Mouse (Mus musculus) hindbrain, postnatal 0 days (tissue): ENCODE data around the gene Crygs. TPM values are rescaled to one million over a fixed set of nuclear protein-coding genes. Genes with fewer than 3 reads are reported as not detected.
"Not testable (repeated sequence)": the region's sequence is repeated elsewhere in the genome, so short reads cannot be mapped to it uniquely, and the experiment has no call there.

Experiments
- ATAC-seq: fragments of 200-750 bp; cut with Nextera tagmentation; 2 replicates; pipeline ENCODE4 v1.8.0; 2017; ENCODE audit warnings: mild to moderate bottlenecking, moderate TSS enrichment, moderate library complexity
- DNase-seq: peaks from one replicate; pipeline ENCODE4 v3.0.0-alpha.2; 2015; ENCODE audit warnings: low spot score
- H3K27ac ChIP-seq: fragments of 300-500 bp; sonication (generic); 2 replicates; pipeline ENCODE4 v1.5.1; 2014; ENCODE audit warnings: mild to moderate bottlenecking
- H3K27me3 ChIP-seq: fragments of 300-500 bp; sonication (generic); 2 replicates; pipeline ENCODE4 v1.6.1; 2014; ENCODE audit warnings: low read length, mixed read lengths; ENCODE audit not compliant: insufficient read depth
- H3K36me3 ChIP-seq: fragments of 300-500 bp; sonication (generic); 2 replicates; pipeline ENCODE4 v1.6.1; 2014; ENCODE audit warnings: low read length, mixed read lengths; ENCODE audit not compliant: insufficient read depth
- H3K4me1 ChIP-seq: fragments of 300-500 bp; sonication (generic); 2 replicates; pipeline ENCODE4 v1.6.1; 2014; ENCODE audit warnings: antibody characterized with exemption, low read length, mixed read lengths; ENCODE audit not compliant: insufficient read depth
- H3K4me2 ChIP-seq: fragments of 300-500 bp; sonication (generic); 2 replicates; pipeline ENCODE4 v1.6.1; 2014; ENCODE audit warnings: low read depth, mild to moderate bottlenecking, low read length, moderate library complexity, mixed read lengths
- H3K4me3 ChIP-seq: fragments of 300-500 bp; sonication (generic); 2 replicates; pipeline ENCODE4 v1.5.1; 2014; ENCODE audit warnings: low read length
- H3K9ac ChIP-seq: fragments of 300-500 bp; sonication (generic); replicated peaks from 2 replicates; pipeline ENCODE4 v1.6.1; 2014; ENCODE audit warnings: mild to moderate bottlenecking, low read length, moderate library complexity, mixed read lengths
- H3K9me3 ChIP-seq: fragments of 300-500 bp; sonication (generic); 2 replicates; pipeline ENCODE4 v1.6.1; 2016; ENCODE audit warnings: low read length, mixed read lengths
- CTCF ChIP-seq: IDR thresholded peaks from 2 replicates; pipeline ENCODE4 v1.5.1; 2016; ENCODE audit warnings: antibody characterized with exemption, control low read depth, low read depth
- WGBS: fragments of 180-500 bp; shearing (Covaris S2); extraction: QIAGEN DNeasy Blood & Tissue Kit; methylation state at CpG from one replicate; pipeline ENCODE4 v1.1.7; 2014; 5-methylcytosine and 5-hydroxymethylcytosine counted together
- polyA plus RNA-seq: library from polyadenylated mRNA; unstranded; fragments of >200 nt; fragmentation: Nextera tagmentation; extraction: Ambion mirVana; gene quantifications from 2 replicates; pipeline ENCODE4 v1.2.1, GENCODE M21; 2015
- total RNA-seq: library from RNA; depleted of rRNA; stranded (reverse); fragments of >200 nt; gene quantifications from 2 replicates; pipeline ENCODE4 v1.2.3, GENCODE M21; 2014

The Crygs gene
- total and polyA plus RNA-seq, 2 experiments from 2014 or later: 0.28 TPM; not detected in 1

DNA sequence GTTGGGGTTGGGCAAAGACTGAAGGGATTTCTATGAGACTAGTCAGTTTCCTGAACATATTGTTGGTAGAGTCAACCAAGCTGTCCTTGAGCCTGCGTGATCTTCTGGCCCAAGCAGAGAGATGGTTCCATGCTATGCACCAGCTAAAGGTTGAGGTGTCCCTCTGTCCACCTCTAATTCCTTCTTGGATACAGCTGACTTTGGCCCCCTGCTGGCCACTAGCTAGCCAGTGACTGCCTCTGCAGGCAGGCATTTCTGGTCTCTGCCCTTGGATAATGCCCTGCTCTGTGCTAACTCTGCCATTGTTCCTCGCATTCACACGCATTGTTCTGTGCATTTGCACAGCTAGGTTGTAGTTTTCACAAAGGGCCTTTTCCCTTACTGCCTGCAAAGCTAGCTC is 15.9 kb downstream of the Crygs start:
- 58% methylated on average over 3 of the region's 3 CpGs for WGBS
- no peaks in the 10 kb centered on the region for H3K36me3 ChIP-seq
- peaks cover 11% of the 10 kb centered on the region; the same call in 1 of the 2 replicates for H3K4me1 ChIP-seq
- peak; percentile 56 for TF ChIP-seq CTCF
- H3K27ac ChIP-seq: no peak overlapping the region
- no peaks in the 10 kb centered on the region for H3K9me3 ChIP-seq
- DNase-seq (no peak), ATAC-seq (no peak)
- H3K4me2 ChIP-seq: no peak overlapping the region
- H3K9ac ChIP-seq: no peak overlapping the region
- H3K27me3 ChIP-seq: 0 out of 2 replicates have a peak, but pooled peaks cover 4% of the 10 kb centered on the region
- H3K4me3 ChIP-seq: no peak overlapping the region

DNA sequence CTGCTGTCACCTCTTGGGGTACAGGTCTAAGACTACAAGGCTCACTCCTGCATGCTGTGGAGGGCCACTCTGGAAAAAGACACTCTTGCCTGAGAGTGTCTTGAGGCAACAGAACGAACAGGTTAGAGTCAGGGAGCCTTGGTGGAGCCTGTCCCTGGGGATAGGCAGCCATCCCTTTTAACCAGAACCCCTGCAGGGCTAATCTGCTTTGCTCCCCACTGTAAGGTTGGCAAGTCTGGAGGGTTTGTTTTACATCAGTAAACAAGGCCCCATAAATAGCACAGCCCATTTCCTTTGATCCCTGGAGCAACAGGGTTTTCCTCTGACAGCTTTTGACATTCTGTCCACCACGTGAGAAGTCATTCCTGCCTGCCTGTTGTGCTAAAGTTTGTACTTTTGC is 20.1 kb downstream of the Crygs start:
- H3K4me2 ChIP-seq: no peak overlapping the region
- ATAC-seq (no peak), DNase-seq (no peak)
- H3K27ac ChIP-seq: no peak overlapping the region
- H3K36me3 ChIP-seq: no peaks in the 10 kb centered on the region
- H3K9ac ChIP-seq: no peak overlapping the region
- H3K27me3 ChIP-seq: no peaks in the 10 kb centered on the region
- no peak for TF ChIP-seq CTCF
- H3K4me3 ChIP-seq: no peak overlapping the region
- WGBS: 8% methylated on average over 2 of the region's 2 CpGs
- no peaks in the 10 kb centered on the region for H3K9me3 ChIP-seq
- H3K4me1 ChIP-seq: no peaks in the 10 kb centered on the region

DNA sequence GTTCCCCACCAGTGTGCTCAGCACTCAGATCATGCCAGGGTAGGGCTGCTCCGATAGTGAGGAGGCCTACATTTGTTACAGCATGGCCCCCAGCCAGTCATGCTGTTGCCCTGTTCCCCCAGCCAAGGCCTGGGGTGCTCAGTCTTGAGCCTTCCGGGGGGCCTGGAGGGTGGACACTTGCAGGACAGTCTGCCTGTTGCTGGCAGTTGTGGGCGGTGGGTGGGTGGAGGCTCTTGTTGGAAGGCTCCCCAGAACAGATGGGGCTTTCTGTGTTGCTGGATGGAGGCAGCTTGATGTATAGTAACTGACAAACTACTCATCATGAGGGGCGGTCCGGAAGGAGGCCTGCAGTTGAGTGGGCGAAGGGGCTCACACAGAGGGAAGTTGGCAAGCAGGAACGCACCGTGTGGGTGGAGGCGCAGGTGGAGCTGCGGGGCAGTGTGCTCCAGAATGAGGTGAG is 21.4 kb downstream of the Crygs start:
- H3K4me3 ChIP-seq: no peak overlapping the region
- no peaks in the 10 kb centered on the region for H3K36me3 ChIP-seq
- H3K27ac ChIP-seq: no peak overlapping the region
- peak; percentile 59 for DNase-seq
- H3K9ac ChIP-seq: no peak overlapping the region
- WGBS: 44% methylated on average over 10 of the region's 10 CpGs
- H3K4me1 ChIP-seq: no peaks in the 10 kb centered on the region
- no peaks in the 10 kb centered on the region for H3K9me3 ChIP-seq
- peak; percentile 85 for ATAC-seq
- H3K27me3 ChIP-seq: no peaks in the 10 kb centered on the region
- 0 out of 2 replicates have a peak overlapping the region, but pooled peaks have one; percentile 11 for H3K4me2 ChIP-seq
- TF ChIP-seq CTCF: no peak

DNA sequence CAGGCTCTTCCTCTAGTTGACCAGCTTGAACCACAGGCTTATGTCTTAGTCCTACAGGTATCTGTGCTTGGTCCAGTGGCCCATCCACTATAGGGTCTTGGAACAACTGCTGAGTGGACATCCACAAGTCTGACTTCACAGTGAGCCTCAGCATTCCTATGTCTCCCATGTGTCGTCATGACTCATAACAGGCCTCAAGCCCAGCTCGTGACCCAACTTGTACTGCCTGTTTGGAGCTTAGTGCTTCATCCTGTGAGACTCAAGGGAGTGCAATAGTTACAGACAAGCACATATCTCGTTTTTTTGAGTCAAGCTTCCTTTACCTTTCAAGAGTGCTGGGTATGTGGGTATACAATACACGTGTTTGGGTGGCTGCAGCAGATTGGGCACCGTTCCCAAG is 28.7 kb downstream of the Crygs start:
- TF ChIP-seq CTCF: no peak
- no peaks in the 10 kb centered on the region for H3K4me1 ChIP-seq
- no peak overlapping the region for H3K27ac ChIP-seq
- H3K9ac ChIP-seq: no peak overlapping the region
- no peaks in the 10 kb centered on the region for H3K9me3 ChIP-seq
- ATAC-seq (no peak), DNase-seq (no peak)
- 88% methylated on average over 5 of the region's 5 CpGs for WGBS
- H3K4me2 ChIP-seq: no peak overlapping the region
- H3K27me3 ChIP-seq: no peaks in the 10 kb centered on the region
- no peaks in the 10 kb centered on the region for H3K36me3 ChIP-seq
- H3K4me3 ChIP-seq: no peak overlapping the region

DNA sequence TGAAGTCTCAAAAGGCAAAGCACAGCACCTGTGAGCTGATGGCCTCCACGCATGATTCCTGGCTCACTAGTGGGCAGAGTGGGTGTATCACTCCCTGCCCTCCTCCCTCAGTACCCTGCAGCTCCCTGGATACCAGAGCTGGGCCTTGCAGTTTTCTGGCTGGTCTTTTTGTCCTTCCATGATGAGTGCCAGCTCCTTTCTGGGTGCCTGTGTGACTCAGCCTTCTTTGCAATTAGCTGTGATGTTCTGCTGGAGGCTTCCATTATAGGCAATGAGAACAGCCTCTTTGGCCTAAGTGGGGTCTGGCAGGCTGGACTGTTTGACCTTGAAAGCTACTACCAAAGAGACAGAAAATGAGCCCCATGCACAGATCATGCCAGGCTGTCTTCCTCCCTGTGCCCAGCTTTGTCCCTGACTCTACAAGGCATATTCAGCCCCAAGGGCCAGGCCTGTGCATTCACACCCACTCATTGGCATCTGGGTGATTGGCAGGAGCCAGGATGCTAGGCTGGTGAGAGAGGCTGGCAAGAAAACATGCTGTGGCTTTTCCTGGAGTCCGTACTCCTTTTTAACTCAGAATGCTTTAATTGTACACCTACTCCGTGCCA is 32.0 kb downstream of the Crygs start:
- no peak for ATAC-seq
- no peaks in the 10 kb centered on the region for H3K27me3 ChIP-seq
- no peaks in the 10 kb centered on the region for H3K36me3 ChIP-seq
- no peak for DNase-seq
- no peak overlapping the region for H3K9ac ChIP-seq
- no peak for TF ChIP-seq CTCF
- H3K4me1 ChIP-seq: no peaks in the 10 kb centered on the region
- no peak overlapping the region for H3K27ac ChIP-seq
- H3K4me2 ChIP-seq: no peak overlapping the region
- no peak overlapping the region for H3K4me3 ChIP-seq
- 70% methylated on average over 3 of the region's 3 CpGs for WGBS
- H3K9me3 ChIP-seq: no peaks in the 10 kb centered on the region

DNA sequence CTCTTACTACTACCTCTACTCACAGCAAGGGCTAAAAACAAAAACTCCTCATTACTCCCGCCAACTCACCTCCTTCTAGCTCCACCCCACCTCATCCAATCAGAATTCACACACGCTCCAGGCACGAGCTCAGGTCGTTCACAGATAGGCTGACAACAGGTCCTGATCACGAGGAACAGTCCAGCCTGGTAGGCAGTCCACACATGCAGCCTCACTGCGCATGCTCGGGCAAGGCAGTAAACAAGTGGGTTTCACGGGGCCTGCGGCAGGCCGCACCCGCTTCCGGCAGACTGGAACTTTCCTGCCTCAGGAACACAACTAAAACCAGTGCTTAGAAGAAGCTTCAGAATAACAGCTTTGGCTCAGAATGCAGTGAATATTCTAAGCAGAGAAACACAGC is 33.1 kb downstream of the Crygs start:
- not testable (repeated sequence) for H3K4me1 ChIP-seq, H3K27ac ChIP-seq, ATAC-seq, H3K9ac ChIP-seq, DNase-seq, H3K4me2 ChIP-seq, H3K4me3 ChIP-seq, H3K36me3 ChIP-seq, H3K27me3 ChIP-seq, H3K9me3 ChIP-seq
- WGBS: 94% methylated on average over 12 of the region's 12 CpGs

DNA sequence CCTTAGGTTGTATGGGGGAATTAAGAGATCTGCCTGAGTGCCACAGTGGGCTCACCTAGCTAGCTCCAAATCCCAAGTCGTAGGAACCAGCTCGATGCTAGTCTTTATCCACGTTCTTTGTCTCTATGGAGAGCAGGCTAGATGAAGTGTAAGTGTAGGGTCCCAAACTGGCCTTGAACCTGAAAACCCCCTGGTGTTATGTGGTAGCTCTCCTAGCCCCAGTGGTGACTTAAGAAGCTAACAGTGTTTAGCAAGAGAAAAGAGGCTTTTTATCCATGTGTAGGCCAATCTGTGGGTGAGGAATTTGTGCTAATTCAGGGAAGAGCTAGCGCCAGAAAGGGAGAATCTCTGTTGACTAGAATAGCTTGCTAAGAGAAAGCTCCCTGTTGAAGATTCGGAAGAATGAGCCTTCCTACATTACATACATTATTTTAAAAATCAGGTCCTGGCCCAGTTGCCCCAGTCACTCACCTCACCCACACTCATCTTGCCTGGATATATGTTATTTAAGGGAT is 35.8 kb downstream of the Crygs start:
- DNase-seq: no peak
- Histone ChIP-seq H3K36me3 (no peaks in the 10 kb centered on the region), H3K9me3 (no peaks in the 10 kb centered on the region), H3K4me3 (no peak overlapping the region), H3K9ac (no peak overlapping the region), H3K4me2 (no peak overlapping the region), H3K4me1 (no peaks in the 10 kb centered on the region), H3K27me3 (no peaks in the 10 kb centered on the region), H3K27ac (no peak overlapping the region)
- TF ChIP-seq CTCF: no peak
- 82% methylated on average over 5 of the region's 5 CpGs for WGBS
- no peak for ATAC-seq
